Mouse (Mus musculus): ENCODE measurements around the gene Gm20830. TPM values are rescaled to one million over a fixed set of nuclear protein-coding genes. Genes with fewer than 3 reads are reported as not detected.
"Not testable (repeated sequence)": the region's sequence is repeated elsewhere in the genome, so short reads cannot be mapped to it uniquely, and the experiment has no call there.

The Gm20830 gene
- polyA plus RNA-seq (2012; ENCODE audit: insufficient read depth, low replicate concordance) = not detected in 2 replicates

GRCm38 (mm10) chrY:6918182-6918581 is at the start of gene Gm20830:
TSS of gene Gm20830 (minus strand) at chrY:6918282.
- H3K4me1 ChIP-seq; H3K9me3 ChIP-seq; H3K4me3 ChIP-seq (replicated peaks); H3K36me3 ChIP-seq (replicated peaks; ENCODE audit: low read length); H3K27me3 ChIP-seq (replicated peaks): not testable (repeated sequence)

Other genes with a start within 250 kb of the Gm20830 start
- gene Gm21719, start 235.4 kb downstream of the Gm20830 start, polyA plus RNA-seq (2012; ENCODE audit: insufficient read depth, low replicate concordance) = not detected in 2 replicates

Data from megakaryocyte, embryonic 14.5 days (primary cell).